Mouse (Mus musculus): Measurements from ENCODE around the gene Mmp27. TPM values are rescaled to one million over a fixed set of nuclear protein-coding genes. Genes with fewer than 3 reads are reported as not detected.

Gene Mmp27
- polyA plus RNA-seq, 1 experiment from 2014 or later: not detected

DNA sequence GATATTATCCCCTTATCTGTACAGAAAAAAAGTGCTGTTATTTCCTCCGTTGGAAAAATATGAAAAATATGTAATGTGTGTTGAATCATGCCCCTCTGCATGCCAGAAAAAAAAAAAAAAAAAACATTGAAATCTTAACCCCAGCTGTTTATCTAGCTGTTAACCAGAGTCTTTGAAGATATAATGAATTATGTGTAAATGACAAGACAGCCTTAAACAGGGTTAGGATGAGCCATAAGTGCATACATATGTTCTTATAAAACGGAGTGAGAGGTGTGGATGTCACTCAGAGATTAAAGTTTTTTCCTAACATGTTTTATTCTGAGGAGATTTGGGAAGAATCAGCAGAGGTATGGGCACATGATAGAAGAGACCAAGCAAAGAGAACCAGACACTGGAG, 3.3 kb upstream of the Mmp27 start:
- Histone ChIP-seq H3K36me3 (no peaks in the 10 kb centered on the region), H3K9ac (no peak overlapping the region), H3K4me1 (no peaks in the 10 kb centered on the region), H3K4me3 (no peak overlapping the region), H3K4me2 (replicated peaks) (no peak overlapping the region), H3K27me3 (no peaks in the 10 kb centered on the region), H3K9me3 (no peaks in the 10 kb centered on the region), H3K27ac (no peak overlapping the region)
- 53% methylated on average over 2 of the region's 2 CpGs for WGBS
- ATAC-seq (ENCODE audit: insufficient number of reproducible peaks, insufficient read depth, low FRiP score, low TSS enrichment): no peak

- H3K9me3 ChIP-seq: no peaks in the 10 kb centered on the region
- no peak for ATAC-seq (ENCODE audit: insufficient number of reproducible peaks, insufficient read depth, low FRiP score, low TSS enrichment)
- no peak overlapping the region for H3K4me3 ChIP-seq
- H3K27ac ChIP-seq: no peak overlapping the region
- no peaks in the 10 kb centered on the region for H3K4me1 ChIP-seq
- 93% methylated on average over 1 of the region's 1 CpGs for WGBS
- no peak overlapping the region for H3K9ac ChIP-seq
- H3K4me2 ChIP-seq (replicated peaks): no peak overlapping the region
- no peaks in the 10 kb centered on the region for H3K36me3 ChIP-seq
- H3K27me3 ChIP-seq: no peaks in the 10 kb centered on the region
Measured at GRCm38 (mm10) chr9:7570485-7570884, 711 bp upstream of the Mmp27 start.

GRCm38 (mm10) chr9:7572188-7572587, 992 bp downstream of the Mmp27 start:
- WGBS: 89% methylated on average over 7 of the region's 7 CpGs
- no peaks in the 10 kb centered on the region for H3K36me3 ChIP-seq
- no peak overlapping the region for H3K9ac ChIP-seq
- no peaks in the 10 kb centered on the region for H3K27me3 ChIP-seq
- no peaks in the 10 kb centered on the region for H3K9me3 ChIP-seq
- ATAC-seq (ENCODE audit: insufficient number of reproducible peaks, insufficient read depth, low FRiP score, low TSS enrichment): no peak
- no peaks in the 10 kb centered on the region for H3K4me1 ChIP-seq
- H3K27ac ChIP-seq: no peak overlapping the region
- H3K4me3 ChIP-seq: no peak overlapping the region
- no peak overlapping the region for H3K4me2 ChIP-seq (replicated peaks)

DNA sequence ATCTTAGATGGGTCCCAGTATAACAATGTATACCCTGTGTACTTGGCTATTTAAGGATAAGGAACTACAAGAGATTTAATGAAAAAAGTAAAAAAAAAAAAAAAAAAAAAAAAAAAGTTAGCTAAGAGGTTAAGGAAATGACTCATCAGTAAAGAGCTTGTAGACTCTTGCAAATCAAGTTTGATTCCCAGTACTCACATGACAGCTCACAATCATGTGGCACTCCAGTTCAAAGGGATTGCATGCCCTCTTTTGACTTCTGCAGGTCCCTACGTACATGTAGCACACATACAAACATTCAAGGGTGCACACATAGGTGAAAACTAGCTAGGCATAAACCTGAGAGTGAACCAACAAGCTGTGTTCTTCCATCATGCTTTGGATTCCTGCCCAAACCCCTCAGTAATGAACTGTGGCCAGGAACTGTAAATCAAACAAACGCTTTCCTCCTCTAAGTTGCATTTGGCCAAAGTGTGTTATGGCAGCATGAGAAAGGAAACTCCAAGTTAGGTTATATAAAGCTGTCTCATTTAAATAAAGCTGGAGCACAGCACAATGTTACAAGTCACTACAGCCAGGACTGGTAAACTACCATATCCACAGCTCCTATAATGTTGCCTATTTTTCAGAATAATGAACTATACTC, 1.6 kb downstream of the Mmp27 start:
- no peaks in the 10 kb centered on the region for H3K36me3 ChIP-seq
- no peak for ATAC-seq (ENCODE audit: insufficient number of reproducible peaks, insufficient read depth, low FRiP score, low TSS enrichment)
- H3K9ac ChIP-seq: no peak overlapping the region
- no peak overlapping the region for H3K27ac ChIP-seq
- H3K4me1 ChIP-seq: no peaks in the 10 kb centered on the region
- no peak overlapping the region for H3K4me3 ChIP-seq
- whole genome bisulfite sequencing: 83% methylated on average over 2 of the region's 2 CpGs
- H3K27me3 ChIP-seq: no peaks in the 10 kb centered on the region
- H3K4me2 ChIP-seq (replicated peaks): no peak overlapping the region
- no peaks in the 10 kb centered on the region for H3K9me3 ChIP-seq

DNA sequence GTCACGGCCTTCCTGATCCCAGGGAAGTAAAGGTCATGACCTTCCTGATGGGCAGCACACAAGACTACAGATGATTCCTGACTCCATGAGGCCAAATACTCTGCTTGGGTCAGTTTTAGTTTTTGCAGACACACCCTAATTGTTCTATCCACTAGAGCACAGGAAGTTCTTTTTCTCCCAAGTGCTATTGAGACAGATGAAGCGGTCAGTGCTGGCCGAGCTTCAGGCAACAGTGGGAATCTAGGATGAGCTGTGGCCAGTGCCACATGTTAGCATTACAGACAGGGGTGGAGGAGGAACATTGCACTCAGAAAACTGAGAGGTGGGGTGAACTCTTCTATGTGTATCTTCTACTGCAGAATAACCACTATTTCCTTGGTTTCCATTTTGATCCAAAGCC, 4.3 kb downstream of the Mmp27 start:
- H3K4me1 ChIP-seq: no peaks in the 10 kb centered on the region
- H3K36me3 ChIP-seq: no peaks in the 10 kb centered on the region
- H3K9me3 ChIP-seq: no peaks in the 10 kb centered on the region
- ATAC-seq (ENCODE audit: insufficient number of reproducible peaks, insufficient read depth, low FRiP score, low TSS enrichment): no peak
- no peak overlapping the region for H3K4me3 ChIP-seq
- no peak overlapping the region for H3K9ac ChIP-seq
- H3K27ac ChIP-seq: no peak overlapping the region
- WGBS: 39% methylated on average over 3 of the region's 3 CpGs
- H3K4me2 ChIP-seq (replicated peaks): no peak overlapping the region
- H3K27me3 ChIP-seq: no peaks in the 10 kb centered on the region

DNA sequence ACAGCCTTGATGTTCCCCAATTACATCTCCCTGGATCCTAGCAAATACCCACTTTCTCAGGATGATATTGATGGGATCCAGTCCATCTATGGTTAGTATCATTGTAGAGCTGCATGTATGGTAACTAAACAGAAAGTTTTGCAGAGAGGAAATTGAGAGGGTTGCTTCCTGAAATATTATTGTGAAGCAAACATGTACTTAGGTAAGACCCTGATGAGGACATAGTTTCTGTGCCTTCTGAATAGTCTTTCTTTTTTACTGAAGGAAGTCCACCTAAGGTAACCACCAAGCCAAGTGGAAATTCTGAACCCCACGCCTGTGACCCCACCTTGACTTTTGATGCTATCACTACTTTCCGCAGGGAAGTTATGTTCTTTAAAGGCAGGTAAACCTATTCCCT, 6.2 kb downstream of the Mmp27 start:
- WGBS: 85% methylated on average over 2 of the region's 2 CpGs
- Histone ChIP-seq H3K9me3 (no peaks in the 10 kb centered on the region), H3K4me1 (no peaks in the 10 kb centered on the region), H3K27ac (no peak overlapping the region), H3K4me2 (replicated peaks) (no peak overlapping the region), H3K9ac (no peak overlapping the region), H3K36me3 (no peaks in the 10 kb centered on the region), H3K4me3 (no peak overlapping the region), H3K27me3 (no peaks in the 10 kb centered on the region)
- ATAC-seq (ENCODE audit: insufficient number of reproducible peaks, insufficient read depth, low FRiP score, low TSS enrichment): no peak

GRCm38 (mm10) chr9:7590063-7590462, 18.9 kb downstream of the Mmp27 start:
- Histone ChIP-seq H3K9ac (no peak overlapping the region), H3K4me3 (no peak overlapping the region), H3K9me3 (no peaks in the 10 kb centered on the region), H3K27me3 (no peaks in the 10 kb centered on the region), H3K36me3 (no peaks in the 10 kb centered on the region), H3K4me1 (no peaks in the 10 kb centered on the region), H3K27ac (no peak overlapping the region), H3K4me2 (replicated peaks) (no peak overlapping the region)
- ATAC-seq (ENCODE audit: insufficient number of reproducible peaks, insufficient read depth, low FRiP score, low TSS enrichment): no peak
- WGBS: 71% methylated on average over 8 of the region's 8 CpGs

- Histone ChIP-seq H3K9me3 (no peaks in the 10 kb centered on the region), H3K9ac (no peak overlapping the region), H3K4me1 (no peaks in the 10 kb centered on the region), H3K4me2 (replicated peaks) (no peak overlapping the region), H3K27me3 (no peaks in the 10 kb centered on the region), H3K4me3 (no peak overlapping the region), H3K27ac (no peak overlapping the region), H3K36me3 (no peaks in the 10 kb centered on the region)
- ATAC-seq (ENCODE audit: insufficient number of reproducible peaks, insufficient read depth, low FRiP score, low TSS enrichment): no peak
- 85% methylated on average over 3 of the region's 3 CpGs for WGBS
Measured at GRCm38 (mm10) chr9:7593272-7593812, 22.1 kb downstream of the Mmp27 start.

DNA sequence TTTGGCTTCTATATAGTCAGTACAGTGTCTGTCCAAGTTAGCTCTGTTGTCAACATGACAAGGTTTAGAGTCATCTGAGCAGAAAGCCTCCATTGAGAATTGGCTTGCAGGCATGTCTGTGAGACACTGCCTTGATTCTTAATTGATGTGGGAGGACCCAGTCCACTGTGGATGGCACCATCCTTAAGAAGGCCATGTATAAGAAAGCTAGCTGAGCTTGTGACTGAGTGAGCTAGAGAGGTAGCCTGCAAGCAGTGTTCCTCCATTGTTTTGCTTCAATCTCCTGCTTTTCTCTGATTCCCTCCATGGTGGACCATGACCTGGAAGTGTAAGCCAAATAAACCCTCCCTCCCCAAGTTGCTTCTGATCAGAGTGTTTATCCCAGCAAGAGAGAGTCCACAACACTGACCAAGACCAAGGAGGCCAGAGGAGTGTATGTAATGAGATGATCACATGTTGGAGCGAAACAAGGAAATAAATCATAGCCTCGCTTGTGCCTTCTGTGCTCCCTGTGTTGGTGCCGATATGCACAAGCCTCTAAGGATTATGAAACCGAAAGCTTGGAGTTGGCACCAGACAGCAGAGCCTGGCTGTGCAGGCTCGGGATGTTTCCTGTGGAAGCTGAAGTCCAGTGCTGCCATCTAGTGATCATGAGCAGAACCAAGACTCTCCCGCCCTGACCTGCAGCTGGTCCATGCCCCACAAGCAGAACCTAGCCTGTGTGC, 23.8 kb downstream of the Mmp27 start:
- Histone ChIP-seq H3K36me3 (no peaks in the 10 kb centered on the region), H3K4me2 (replicated peaks) (peak overlapping the region; percentile 44), H3K4me3 (peak overlapping the region; percentile 24), H3K9me3 (no peaks in the 10 kb centered on the region), H3K27ac (no peak overlapping the region), H3K9ac (no peak overlapping the region), H3K4me1 (no peaks in the 10 kb centered on the region), H3K27me3 (no peaks in the 10 kb centered on the region)
- ATAC-seq (ENCODE audit: insufficient number of reproducible peaks, insufficient read depth, low FRiP score, low TSS enrichment): peak; percentile 93
- 12% methylated on average over 6 of the region's 6 CpGs for WGBS

DNA sequence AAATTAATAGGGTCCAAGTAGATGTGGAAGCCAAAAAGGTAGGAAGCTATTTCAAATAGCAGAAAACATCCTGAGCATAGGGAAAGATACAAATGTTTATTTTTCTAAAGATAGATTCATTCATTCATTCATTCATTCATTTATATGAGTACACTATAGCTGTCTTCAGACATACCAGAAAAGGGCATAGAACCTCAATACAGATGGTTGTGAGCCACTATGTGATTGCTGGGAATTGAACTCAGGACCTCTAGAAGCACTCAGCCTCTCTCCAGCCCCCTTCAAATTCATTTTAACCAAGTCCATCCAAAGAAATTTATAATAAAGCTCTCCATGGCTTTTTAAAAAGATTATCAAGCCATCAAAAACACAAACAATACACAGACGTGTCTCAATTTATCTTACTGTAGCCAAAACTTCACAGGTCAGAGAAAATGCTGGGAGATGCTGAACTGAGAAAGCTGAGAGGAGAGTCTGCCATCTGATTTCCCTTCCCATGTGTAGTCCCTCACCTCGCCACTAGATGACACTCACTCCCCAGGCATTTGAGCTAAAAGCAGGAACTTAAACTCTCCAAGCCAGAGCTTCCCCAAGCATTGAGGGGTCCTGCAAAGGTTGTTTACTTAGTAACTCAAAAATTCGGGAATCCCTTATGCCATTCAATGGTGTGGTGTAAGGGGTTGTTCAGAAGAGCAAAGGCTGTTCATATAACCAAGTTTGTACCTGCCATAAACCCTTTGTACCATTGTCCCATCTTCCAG, 32.0 kb downstream of the Mmp27 start:
- Histone ChIP-seq H3K36me3 (no peaks in the 10 kb centered on the region), H3K9me3 (no peaks in the 10 kb centered on the region), H3K4me3 (no peak overlapping the region), H3K27me3 (no peaks in the 10 kb centered on the region), H3K4me1 (no peaks in the 10 kb centered on the region), H3K27ac (no peak overlapping the region), H3K4me2 (replicated peaks) (no peak overlapping the region), H3K9ac (no peak overlapping the region)
- WGBS: 4% methylated on average over 3 of the region's 3 CpGs
- no peak for ATAC-seq (ENCODE audit: insufficient number of reproducible peaks, insufficient read depth, low FRiP score, low TSS enrichment)

- Histone ChIP-seq H3K4me2 (replicated peaks) (no peak overlapping the region), H3K9ac (no peak overlapping the region), H3K27me3 (no peaks in the 10 kb centered on the region), H3K36me3 (no peaks in the 10 kb centered on the region), H3K4me1 (no peaks in the 10 kb centered on the region), H3K4me3 (no peak overlapping the region), H3K9me3 (no peaks in the 10 kb centered on the region), H3K27ac (no peak overlapping the region)
- 58% methylated on average over 6 of the region's 6 CpGs for WGBS
- ATAC-seq (ENCODE audit: insufficient number of reproducible peaks, insufficient read depth, low FRiP score, low TSS enrichment): no peak
Measured at GRCm38 (mm10) chr9:7604005-7604404, 32.8 kb downstream of the Mmp27 start.

DNA sequence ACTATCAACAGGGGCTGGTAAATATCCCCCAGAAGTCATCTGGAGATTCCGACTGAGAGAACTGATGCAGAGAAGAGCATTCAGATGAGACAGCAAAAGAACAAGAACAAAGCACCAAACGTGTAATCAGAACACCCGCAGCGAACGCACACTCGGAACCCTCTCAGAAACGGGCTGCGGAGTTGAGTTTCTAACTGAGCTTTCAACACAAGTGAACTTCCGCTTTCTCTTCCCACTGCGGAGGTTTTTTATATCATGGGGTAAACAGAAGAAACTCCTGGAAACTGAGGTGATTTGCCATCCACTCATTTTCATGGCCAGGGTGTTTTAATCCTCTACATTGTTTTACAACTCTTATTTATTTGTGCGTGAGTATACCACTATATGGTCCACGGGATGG, 34.4 kb downstream of the Mmp27 start:
- H3K27me3 ChIP-seq: no peaks in the 10 kb centered on the region
- WGBS: 88% methylated on average over 12 of the region's 12 CpGs
- H3K4me3 ChIP-seq: no peak overlapping the region
- H3K4me2 ChIP-seq (replicated peaks): no peak overlapping the region
- ATAC-seq (ENCODE audit: insufficient number of reproducible peaks, insufficient read depth, low FRiP score, low TSS enrichment): no peak
- no peaks in the 10 kb centered on the region for H3K9me3 ChIP-seq
- H3K36me3 ChIP-seq: no peaks in the 10 kb centered on the region
- H3K27ac ChIP-seq: no peak overlapping the region
- no peak overlapping the region for H3K9ac ChIP-seq
- no peaks in the 10 kb centered on the region for H3K4me1 ChIP-seq

All from embryonic facial prominence, embryonic 12.5 days (tissue).